Mouse (Mus musculus) stomach, postnatal 0 days (tissue): ENCODE measurements around the gene Ipo7.

Experiments
- CTCF ChIP-seq: IDR thresholded peaks from 2 replicates; pipeline ENCODE4 v1.5.1; 2016; ENCODE audit warnings: antibody characterized with exemption, low read depth, mild to moderate bottlenecking, moderate library complexity
- EP300 ChIP-seq: optimal IDR thresholded peaks from 2 replicates; pipeline ENCODE3; 2016; ENCODE audit warnings: antibody characterized with exemption

- TF ChIP-seq CTCF: no peak
- no peak for TF ChIP-seq EP300
These were observed 5.5 kb downstream of the Ipo7 start for GRCm38 (mm10) chr7:110023553-110023952.
